Mouse (Mus musculus) lung, postnatal 25 days (tissue): ENCODE measurements around the gene Cib4.

ENCODE experiments used
- DNase-seq: peaks from one replicate; pipeline ENCODE4 v3.0.0; 2022; ENCODE audit warnings: low spot score

The Cib4 gene

DNA sequence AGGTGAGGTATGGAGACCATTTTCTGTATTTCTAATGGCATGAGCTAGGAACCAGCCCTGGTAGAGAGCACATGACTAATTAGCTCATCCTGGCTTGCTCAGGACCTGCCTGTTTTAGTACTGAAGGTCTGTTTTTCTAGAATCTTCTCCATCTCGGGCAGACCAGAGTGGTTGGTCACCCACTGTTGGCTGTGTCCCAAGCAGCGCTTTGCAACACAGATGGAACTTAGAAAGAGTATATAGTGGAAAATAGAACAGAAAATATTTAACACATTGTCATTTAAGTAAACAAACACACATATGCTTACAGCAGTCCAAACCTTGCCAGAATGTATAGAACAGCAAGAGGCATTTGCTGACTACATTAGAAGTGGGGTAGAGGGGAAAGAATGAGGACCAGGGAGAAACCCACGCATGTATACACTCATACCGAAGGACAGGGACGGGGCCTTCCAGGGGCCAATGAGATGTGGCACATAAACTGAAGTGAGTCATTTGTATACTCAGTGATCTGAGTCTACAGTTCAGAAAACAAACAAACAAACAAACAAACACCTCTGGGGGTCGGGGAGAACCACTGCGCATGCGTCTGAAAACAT is 105.2 kb downstream of the Cib4 start:
- no peak for DNase-seq

DNA sequence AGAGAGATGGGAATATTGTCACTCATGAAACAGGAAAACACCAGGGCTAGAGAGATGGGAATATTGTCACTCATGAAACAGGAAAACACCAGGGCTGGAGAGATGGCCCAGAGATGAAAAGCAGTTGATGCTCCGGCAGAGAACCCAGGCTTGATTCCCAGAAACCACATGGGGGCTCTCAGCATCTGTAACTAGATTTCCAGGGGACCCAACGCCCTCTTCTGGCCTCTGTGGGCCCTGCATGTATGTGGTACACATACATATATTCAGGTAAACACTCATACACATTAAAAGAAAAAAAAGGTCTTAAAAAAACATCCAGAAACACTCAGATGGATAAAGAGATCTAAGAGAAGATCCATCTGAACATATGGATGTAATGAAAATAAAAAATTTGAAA is 106.7 kb downstream of the Cib4 start:
- DNase-seq, result no peak
